Mouse (Mus musculus): ENCODE measurements at regions not wholly inside any gene's neighbourhood (a gene's known extent, or its start where the extent isn't known, plus 50 kb on each side); places are given as distances from the start of the nearest gene placed in this dataset.

DNA sequence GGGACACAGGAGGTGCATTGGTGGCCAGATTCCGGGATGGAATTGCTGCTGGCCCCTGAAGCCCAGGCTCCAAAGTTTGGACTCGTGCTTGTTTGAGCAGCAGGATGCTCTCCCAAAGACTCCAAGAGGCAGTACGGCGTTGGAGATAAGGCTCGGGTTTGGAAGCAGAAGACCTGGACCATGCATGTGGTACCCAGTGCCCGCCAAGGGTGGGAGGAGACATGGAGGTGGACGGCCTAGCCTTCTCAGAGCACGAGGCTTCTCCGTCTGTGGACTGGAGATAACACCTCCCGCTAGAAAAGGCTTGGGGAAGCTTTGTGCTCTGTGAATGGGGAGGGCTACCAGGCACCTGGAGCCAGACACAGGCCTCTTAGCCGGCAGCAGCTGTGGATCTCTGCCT, 271.7 kb downstream of the Rps6kc1 start:
- no peak for DNase-seq (ENCODE audit: low spot score in 2 of 2)

DNA sequence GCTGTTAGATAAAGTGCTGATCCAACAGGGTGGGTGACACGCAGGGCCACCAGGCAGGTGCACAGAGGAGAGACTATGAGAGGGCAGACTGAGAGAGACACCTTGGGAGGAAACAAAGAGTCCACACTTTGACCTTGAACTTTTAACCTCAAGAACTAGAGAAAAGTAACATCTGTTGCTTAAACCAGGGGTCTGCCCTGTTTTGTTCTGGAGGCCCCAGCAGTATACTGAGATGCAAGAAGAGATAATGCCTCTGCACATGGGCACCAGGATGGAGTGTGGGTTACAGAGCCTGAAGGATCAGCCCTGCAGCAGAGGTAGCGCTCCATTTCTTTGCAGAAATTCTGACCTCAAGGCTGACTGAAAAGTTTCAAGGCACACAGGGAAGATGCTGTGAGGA, 276.6 kb downstream of the Rps6kc1 start:
- no peak for DNase-seq (ENCODE audit: low spot score in 2 of 2)

DNA sequence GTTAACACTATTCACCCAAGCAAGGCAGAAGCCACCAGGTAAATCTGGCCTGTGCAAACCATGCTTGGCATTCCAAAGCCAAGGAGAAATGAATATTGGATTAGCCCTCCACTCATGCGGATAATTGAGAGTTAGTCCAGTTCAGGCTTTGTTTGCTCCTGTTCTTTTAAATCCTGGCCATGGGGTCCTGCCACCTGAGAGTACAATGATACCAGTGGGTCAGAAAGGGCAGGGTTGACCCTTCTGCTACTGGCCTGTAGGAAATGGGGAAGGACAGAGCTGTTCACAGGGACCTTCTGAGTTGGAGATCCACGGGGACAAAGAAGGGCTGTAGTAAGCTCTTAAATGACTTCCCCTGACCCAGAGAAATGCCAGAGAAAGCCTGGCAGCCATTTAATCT, 279.9 kb downstream of the Rps6kc1 start:
- no peak for DNase-seq (ENCODE audit: low spot score in 2 of 2)

GRCm38 (mm10) chr1:190630193-190630592, 281.4 kb downstream of the Rps6kc1 start:
- DNase-seq (ENCODE audit: low spot score in 2 of 2) = no peak

GRCm38 (mm10) chr1:190623916-190624315, 287.7 kb downstream of the Rps6kc1 start:
- DNase-seq (ENCODE audit: low spot score in 2 of 2) = no peak

DNA sequence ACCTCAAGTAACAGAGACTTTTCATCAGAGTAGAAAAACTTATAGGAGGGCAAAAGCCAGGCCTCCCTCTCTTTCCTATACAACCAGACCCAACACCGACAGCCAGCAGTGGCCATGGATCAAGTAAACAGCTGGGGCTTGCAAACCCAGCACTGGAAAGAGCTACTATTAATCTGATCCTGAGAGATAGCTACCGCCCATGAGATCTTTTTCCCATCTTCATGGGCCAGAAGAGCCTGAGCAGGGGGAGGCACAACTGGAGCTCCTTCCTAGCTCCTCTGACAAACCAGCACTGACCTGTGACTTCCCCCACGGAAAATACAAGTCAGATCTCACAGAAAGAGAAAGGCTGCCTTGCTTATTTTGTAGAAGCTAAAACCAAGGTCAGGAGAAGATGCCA, 311.1 kb downstream of the Rps6kc1 start:
- DNase-seq (ENCODE audit: low spot score in 2 of 2) = no peak

GRCm38 (mm10) chr1:190599622-190600021, 311.9 kb downstream of the Rps6kc1 start:
- no peak for DNase-seq (ENCODE audit: low spot score in 2 of 2)

DNA sequence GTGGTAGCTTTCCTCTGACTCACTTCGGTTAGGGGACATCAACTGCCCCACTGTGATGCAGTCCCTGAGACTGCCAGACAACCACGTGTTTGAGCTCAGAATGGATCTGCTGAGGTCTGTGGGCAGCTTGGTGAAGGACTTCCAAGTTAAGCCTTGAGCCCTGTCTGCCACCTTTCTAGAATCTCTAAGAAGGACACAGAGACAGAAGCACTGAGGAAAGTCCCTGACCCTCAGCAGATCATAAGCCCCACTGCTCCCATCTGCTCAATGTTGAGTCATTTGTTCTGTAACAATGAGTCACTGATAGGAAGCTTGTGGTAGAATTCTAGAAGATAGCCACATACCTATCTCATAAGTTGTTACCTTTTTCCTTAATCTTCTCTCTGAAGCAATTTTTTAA, 315.4 kb downstream of the Rps6kc1 start:
- DNase-seq (ENCODE audit: low spot score in 2 of 2) = peak in 1 of 2 experiments; percentile 36

DNA sequence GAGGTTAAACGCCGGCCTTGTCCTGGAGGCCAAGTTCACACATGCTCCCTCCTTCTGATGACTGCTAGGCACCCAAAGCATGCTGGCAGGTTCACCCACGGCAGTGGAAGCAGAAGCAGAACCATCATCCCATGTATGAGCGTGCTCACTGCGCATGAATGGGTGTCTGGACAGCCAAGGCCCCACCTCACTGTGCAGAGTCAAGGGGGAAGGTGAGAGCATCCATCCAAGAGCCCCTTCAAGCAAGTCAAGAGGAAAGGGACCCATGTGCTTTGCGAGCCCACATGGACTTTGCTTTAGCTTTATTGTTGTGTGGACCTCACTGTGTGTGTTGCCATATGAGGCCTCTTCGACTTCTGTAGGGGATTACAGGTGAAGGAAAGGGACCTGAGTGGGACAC, 319.9 kb downstream of the Rps6kc1 start:
- DNase-seq (ENCODE audit: low spot score in 2 of 2) = no peak

- DNase-seq (ENCODE audit: low spot score in 2 of 2) = no peak
Measured at GRCm38 (mm10) chr1:190589586-190589985, 322.0 kb downstream of the Rps6kc1 start.

GRCm38 (mm10) chr1:190583272-190583671, 328.3 kb downstream of the Rps6kc1 start:
- DNase-seq (ENCODE audit: low spot score in 2 of 2) = peak; percentile 30 to 44

- DNase-seq (ENCODE audit: low spot score in 2 of 2) = no peak
Measured at GRCm38 (mm10) chr1:190580653-190581052, 330.9 kb downstream of the Rps6kc1 start.

DNA sequence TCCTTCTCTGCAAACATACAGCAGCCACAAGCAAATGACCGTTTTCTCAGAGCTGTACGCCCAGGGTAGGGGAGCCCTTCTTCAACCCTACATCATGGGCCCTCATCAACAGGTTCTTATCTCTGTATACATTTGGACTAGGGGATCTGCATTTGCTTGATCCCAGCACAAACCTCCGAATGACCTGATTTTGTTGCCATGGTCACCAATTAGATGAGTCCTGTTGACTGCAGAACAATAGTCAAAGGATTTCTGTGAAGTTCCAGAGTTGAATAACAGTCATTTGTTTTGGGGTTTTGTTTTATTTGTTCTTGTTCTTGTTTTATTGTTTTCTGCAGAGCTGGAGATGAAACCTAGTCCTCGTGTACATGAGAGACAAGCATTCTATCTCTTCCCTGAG, 340.6 kb downstream of the Rps6kc1 start:
- no peak for DNase-seq (ENCODE audit: low spot score in 2 of 2)

- DNase-seq (ENCODE audit: low spot score in 2 of 2) = no peak
Measured at GRCm38 (mm10) chr1:190570563-190570962, 341.0 kb downstream of the Rps6kc1 start.

GRCm38 (mm10) chr1:190566744-190567143, 344.8 kb downstream of the Rps6kc1 start:
- no peak for DNase-seq (ENCODE audit: low spot score in 2 of 2)

DNA sequence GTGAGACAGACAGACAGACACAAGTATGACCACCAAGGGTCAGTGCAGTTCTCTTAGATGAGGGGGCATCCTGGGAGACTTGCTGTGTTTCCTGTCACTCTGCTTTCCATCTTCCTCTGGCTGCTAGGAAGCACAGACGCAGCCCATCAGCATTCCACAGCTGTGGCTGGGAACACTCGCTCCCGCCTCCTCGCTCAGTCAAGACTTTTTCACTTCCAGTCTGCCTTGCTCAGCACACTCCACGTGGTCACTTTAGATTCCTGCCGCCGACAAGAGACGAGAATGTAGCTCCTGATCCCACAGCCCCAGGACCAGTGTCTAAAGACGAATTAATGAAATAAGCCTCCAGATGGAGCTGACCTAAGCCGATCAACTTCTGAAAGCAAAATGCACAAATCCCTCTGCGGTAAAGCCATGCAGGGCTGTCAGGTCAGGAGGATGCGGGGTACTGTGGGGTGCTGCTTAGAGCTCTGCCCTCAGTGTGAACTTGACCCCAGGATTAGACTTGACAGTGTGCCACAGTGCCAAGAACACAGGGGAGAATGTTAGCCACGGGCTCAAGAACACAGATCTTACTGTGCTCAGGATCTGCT, 348.6 kb downstream of the Rps6kc1 start:
- DNase-seq (ENCODE audit: low spot score in 2 of 2) = no peak

GRCm38 (mm10) chr1:190560086-190560485, 351.5 kb downstream of the Rps6kc1 start:
- DNase-seq (ENCODE audit: low spot score in 2 of 2) = no peak

DNA sequence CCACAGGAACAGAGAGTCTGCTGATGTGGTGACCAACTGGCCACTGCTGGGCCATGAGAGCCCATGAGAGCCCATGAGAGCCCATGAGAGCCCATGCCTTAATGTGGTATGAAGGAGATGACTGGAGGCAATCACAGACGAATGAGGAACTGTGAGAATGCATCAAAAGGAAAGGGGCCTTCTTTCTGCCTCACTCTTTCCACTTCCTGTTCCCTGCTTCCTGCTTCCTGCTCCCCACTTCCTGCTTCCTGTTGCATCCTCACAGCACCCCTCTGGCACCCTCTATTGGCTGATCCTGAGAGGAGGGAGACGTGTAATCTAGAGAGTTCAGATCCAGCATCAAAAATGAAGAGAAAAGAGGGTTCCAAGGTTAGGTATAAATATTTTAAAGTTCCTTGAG, 369.7 kb downstream of the Rps6kc1 start:
- no peak for DNase-seq (ENCODE audit: low spot score in 2 of 2)

GRCm38 (mm10) chr1:190532879-190533676, 362.6 kb upstream of the Prox1 start:
- DNase-seq (ENCODE audit: low spot score in 2 of 2) = no peak

- peak in 1 of 2 experiments; percentile 6 for DNase-seq (ENCODE audit: low spot score in 2 of 2)
Measured at GRCm38 (mm10) chr1:190531224-190531623, 360.7 kb upstream of the Prox1 start.

DNA sequence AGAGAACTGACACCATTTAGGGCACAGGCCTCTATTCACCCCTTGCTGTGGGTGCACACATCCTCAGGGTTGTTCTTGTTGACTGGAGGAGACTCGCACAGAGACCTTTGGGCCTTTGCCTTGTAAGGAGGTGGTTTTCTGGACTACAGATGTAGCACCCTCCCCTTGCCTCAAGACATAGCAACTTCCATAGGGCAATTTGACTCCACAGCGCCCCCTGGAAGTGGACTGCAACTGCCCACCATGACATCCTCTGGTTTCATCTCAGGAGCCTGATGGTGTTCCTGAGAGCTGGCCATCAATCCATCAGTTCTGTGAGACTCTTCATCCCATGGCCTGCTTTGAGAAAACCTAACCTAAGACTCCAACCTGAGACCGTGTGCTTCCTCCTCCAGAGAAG, 359.6 kb upstream of the Prox1 start:
- no peak for DNase-seq (ENCODE audit: low spot score in 2 of 2)

DNA sequence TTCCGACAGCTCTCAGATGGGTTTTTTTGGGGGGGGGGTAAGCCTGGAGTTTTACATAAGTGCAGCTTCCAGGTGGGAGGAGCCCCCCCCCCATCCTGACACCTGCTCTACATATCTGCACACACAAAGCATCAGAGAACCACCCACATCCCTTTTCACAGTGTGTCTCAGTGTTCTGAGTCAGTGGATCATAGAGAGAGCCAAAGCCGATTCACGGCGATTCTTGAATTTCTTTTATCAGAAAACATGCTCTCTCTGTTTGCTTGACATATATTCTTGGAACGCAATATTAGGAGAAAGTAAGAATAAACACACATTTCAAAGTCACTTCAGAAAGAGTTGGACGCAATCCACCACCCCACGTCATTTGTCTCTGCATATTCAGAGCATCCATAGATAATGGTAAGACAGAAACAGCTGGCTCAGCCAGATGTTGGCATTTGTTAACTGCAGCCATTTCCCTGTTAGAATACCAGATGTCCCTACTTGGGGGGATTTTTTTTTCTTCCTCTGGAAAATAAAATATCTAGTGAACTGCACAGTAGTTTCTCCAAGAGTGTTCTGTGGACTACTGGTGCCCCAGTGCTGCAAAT, 357.1 kb upstream of the Prox1 start:
- peak; percentile 26 to 42 for DNase-seq (ENCODE audit: low spot score in 2 of 2)

DNA sequence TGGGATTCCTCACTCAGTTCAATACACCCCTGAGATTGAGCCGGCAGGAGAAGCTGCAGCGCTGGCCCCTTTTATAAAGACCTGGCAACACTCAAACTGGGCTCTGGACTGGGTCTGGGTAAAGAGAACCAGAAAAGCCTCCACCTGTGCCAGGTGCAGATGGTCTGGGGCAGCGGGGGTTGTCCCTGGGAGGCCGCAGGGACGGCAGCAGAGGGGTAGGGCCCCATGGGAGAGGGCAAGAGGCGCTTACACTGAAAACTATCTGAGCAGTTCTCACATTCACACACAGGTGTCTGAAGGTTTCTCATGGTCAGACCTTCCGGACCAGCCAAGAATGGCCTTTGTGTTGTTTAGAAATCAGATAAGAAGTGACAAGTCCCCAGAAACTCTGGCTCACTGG, 356.1 kb upstream of the Prox1 start:
- no peak for DNase-seq (ENCODE audit: low spot score in 2 of 2)
